Mouse (Mus musculus) right cerebral cortex, adult 18-20 months (tissue): ENCODE measurements around the gene Dnhd1.
"Not testable (repeated sequence)": the region's sequence is repeated elsewhere in the genome, so short reads cannot be mapped to it uniquely, and the experiment has no call there.

Experiments
- DNase-seq: peaks from one replicate; pipeline ENCODE4 v3.0.0; 2022; ENCODE audit warnings: mixed read lengths

Gene Dnhd1

GRCm38 (mm10) chr7:105640894-105641255 is 9.8 kb upstream of the Dnhd1 start:
- DNase-seq: no peak

- DNase-seq: no peak
Observed at GRCm38 (mm10) chr7:105641936-105642335, 8.7 kb upstream of the Dnhd1 start.

GRCm38 (mm10) chr7:105685541-105686197 is 35.0 kb downstream of the Dnhd1 start:
- no peak for DNase-seq

GRCm38 (mm10) chr7:105690875-105691274 is 40.2 kb downstream of the Dnhd1 start:
- DNase-seq: no peak

GRCm38 (mm10) chr7:105703184-105703583 is 52.6 kb downstream of the Dnhd1 start:
- DNase-seq: peak; percentile 78

- no peak for DNase-seq
Observed at GRCm38 (mm10) chr7:105703816-105704215, 53.2 kb downstream of the Dnhd1 start.

GRCm38 (mm10) chr7:105708733-105709132 is 58.1 kb downstream of the Dnhd1 start:
- no peak for DNase-seq

- DNase-seq: no peak
Observed at GRCm38 (mm10) chr7:105715366-105715765, 64.7 kb downstream of the Dnhd1 start.

- no peak for DNase-seq
Observed at GRCm38 (mm10) chr7:105721916-105722315, 71.3 kb downstream of the Dnhd1 start.

- DNase-seq: peak; percentile 73
Observed at GRCm38 (mm10) chr7:105726144-105726979, 75.7 kb downstream of the Dnhd1 start.

- DNase-seq: no peak
Observed at GRCm38 (mm10) chr7:105726980-105727325, 76.3 kb downstream of the Dnhd1 start.

GRCm38 (mm10) chr7:105728701-105729428 is 78.2 kb downstream of the Dnhd1 start:
- peak; percentile 63 for DNase-seq

GRCm38 (mm10) chr7:105733836-105734235 is 83.2 kb downstream of the Dnhd1 start:
- DNase-seq: no peak

- no peak for DNase-seq
Observed at GRCm38 (mm10) chr7:105734826-105735225, 84.2 kb downstream of the Dnhd1 start.

- not testable (repeated sequence) for DNase-seq
Observed at GRCm38 (mm10) chr7:105735464-105735863, 84.8 kb downstream of the Dnhd1 start.

GRCm38 (mm10) chr7:105736264-105736901 is 85.8 kb downstream of the Dnhd1 start, which contains the start of gene Ilk:
TSS of gene Ilk (plus strand) at chr7:105736592.
- DNase-seq: peak; percentile 94

- peak; percentile 52 for DNase-seq
Observed at GRCm38 (mm10) chr7:105736911-105737521, 86.4 kb downstream of the Dnhd1 start, which contains the start of gene Rrp8. TSS of gene Rrp8 (minus strand) at chr7:105737385.

GRCm38 (mm10) chr7:105737648-105738047 is 87.0 kb downstream of the Dnhd1 start:
- no peak for DNase-seq

- DNase-seq: no peak
Observed at GRCm38 (mm10) chr7:105738286-105738685, 87.7 kb downstream of the Dnhd1 start.

- DNase-seq: no peak
Observed at GRCm38 (mm10) chr7:105738948-105739347, 88.3 kb downstream of the Dnhd1 start.

- no peak for DNase-seq
Observed at GRCm38 (mm10) chr7:105740089-105740795, 89.6 kb downstream of the Dnhd1 start.

GRCm38 (mm10) chr7:105740851-105741250 is 90.2 kb downstream of the Dnhd1 start:
- no peak for DNase-seq
